Mouse (Mus musculus) gastrocnemius, postnatal 36 days (tissue): ENCODE results near the gene Cyb5r2. TPM values are rescaled to one million over a fixed set of nuclear protein-coding genes. Genes with fewer than 3 reads are reported as not detected.

Experiments
- DNase-seq, 2 experiments: peaks; one replicate each; pipeline ENCODE4 v3.0.0; 2022
- intact Hi-C: fragments of 180-260 bp; cut with DNase I; formaldehyde crosslinking; loops from one replicate; pipeline ENCODE4 v1.15.1; 2025
- total RNA-seq, 2 experiments: library from RNA; stranded (reverse); gene quantifications; 2 replicates each; pipeline ENCODE4 v1.2.3; 2021

Gene Cyb5r2
- total RNA-seq, 2 experiments from 2014 or later, result 0.23 to 0.30 TPM

- intact Hi-C loops, result no loop called here
- no peak for DNase-seq
Measured at GRCm38 (mm10) chr7:107730587-107730986, 27.2 kb downstream of the Cyb5r2 start.

DNA sequence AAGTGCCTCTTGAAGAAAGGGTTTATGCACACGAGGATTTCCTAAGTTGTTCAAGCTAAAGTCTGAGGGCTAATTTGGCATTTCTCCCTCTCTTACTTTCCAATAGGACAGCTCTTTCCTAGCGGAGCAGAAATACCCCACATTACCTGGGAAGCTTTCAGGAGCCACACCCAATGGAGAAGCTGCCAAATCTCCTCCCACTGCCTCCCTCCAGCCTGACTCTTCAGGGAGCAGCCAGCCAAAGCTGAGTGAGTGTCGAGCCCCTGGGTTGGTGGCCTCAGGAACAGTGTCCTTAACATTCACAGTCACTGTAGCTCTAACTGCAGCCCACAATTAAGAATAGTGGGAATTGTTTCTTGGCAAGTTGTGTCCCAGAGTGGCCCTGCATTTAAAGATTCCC is 30.3 kb downstream of the Cyb5r2 start:
- no peak for DNase-seq
- intact Hi-C loops, result no loop called here

DNA sequence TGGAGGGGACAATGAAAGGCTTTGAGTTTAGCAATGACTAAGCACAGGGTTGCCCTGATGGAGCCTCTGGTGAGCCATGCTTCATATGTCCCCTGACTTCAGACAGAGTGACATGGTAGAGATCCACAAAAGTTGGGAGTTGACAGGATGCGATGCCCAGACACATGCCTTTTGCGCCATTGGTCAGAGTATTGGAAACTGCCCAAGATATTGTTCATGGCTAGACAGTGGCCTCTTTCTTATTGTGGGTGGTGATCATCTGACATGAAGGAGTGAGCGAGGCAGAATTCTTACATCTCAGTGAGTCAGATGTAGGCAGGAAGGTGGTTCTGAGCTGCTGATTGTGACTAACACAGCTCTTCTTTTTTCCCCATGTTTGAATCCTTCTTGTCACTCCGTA is 35.3 kb downstream of the Cyb5r2 start:
- intact Hi-C loops, result no loop called here
- DNase-seq, result no peak

DNA sequence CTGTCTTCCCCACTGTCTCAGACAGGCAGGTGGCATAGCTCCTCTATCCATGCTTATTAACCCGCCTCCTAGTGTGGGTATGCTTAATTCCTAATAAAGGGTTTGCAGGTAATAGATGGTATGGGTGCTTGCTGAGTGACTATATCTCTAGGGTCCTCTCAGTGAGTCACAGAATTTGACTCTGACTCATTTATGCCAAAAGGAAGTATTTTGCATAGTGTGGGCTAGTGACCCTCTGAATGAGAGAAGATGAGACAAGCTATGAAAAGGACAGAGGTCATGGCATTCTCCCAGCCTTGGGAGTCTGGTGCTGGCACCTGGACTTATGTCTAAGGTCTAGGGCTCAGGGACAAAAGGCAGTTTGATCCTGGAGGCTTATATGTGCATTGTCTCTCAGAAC is 37.1 kb downstream of the Cyb5r2 start:
- DNase-seq, result no peak
- intact Hi-C loops, result no loop called here

DNA sequence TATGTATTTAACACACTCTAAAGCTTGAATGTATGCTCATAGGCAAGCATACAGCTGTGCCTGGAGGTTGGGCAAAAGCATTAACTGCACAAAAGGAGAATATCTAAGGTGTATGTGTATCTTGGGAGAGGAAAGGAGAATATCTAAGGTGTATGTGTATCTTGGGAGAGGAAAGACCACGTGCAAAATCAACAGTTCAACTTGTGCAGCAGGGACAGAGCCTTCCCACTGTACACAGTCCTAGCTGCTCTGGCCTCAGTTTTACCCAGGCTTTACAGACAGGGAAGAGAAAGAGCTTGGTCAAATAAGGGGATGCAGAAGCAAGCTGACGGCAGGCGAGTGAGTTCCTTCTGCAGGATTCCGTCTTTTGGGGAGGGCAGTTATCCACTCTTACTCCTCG is 43.8 kb downstream of the Cyb5r2 start:
- intact Hi-C loops, result no loop called here

GRCm38 (mm10) chr7:107712743-107713142 is 45.1 kb downstream of the Cyb5r2 start:
- intact Hi-C loops, result no loop called here
- no peak for DNase-seq

More for the DNA sequence above, 43.8 kb downstream of the Cyb5r2 start:
- DNase-seq, result no peak

GRCm38 (mm10) chr7:107708491-107709112 is 49.2 kb downstream of the Cyb5r2 start:
- DNase-seq, result peak; percentile 52 to 53
- intact Hi-C loops, result loop anchor here (2.0 kb wide), 1 partner anchor 48 kb away; no protein-coding TSS in a partner anchor

DNA sequence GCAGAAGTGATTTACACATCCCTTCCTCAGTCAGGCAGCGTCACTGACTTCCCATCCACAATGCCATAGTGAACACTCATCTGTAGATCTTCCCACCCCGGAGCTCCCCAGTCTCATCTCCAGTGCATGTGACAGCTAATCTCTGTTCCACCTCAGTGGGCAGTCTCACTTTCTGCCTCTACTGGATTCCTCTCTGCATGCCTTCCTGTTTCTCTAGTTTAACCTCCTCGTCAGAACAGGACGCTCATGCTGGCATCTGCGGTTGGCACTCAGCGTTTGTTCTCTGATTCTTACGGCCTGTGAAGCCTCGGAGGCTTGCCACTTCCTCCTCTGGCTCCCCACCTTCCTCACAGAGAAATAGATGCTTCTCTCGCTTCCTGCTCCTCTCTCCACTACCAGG is 50.2 kb downstream of the Cyb5r2 start:
- no peak for DNase-seq
- intact Hi-C loops, result loop anchor here (2.0 kb wide), 1 partner anchor 47 kb away; no protein-coding TSS in a partner anchor

- DNase-seq, result no peak
- intact Hi-C loops, result no loop called here
Measured at GRCm38 (mm10) chr7:107705941-107706340, 51.9 kb downstream of the Cyb5r2 start.

DNA sequence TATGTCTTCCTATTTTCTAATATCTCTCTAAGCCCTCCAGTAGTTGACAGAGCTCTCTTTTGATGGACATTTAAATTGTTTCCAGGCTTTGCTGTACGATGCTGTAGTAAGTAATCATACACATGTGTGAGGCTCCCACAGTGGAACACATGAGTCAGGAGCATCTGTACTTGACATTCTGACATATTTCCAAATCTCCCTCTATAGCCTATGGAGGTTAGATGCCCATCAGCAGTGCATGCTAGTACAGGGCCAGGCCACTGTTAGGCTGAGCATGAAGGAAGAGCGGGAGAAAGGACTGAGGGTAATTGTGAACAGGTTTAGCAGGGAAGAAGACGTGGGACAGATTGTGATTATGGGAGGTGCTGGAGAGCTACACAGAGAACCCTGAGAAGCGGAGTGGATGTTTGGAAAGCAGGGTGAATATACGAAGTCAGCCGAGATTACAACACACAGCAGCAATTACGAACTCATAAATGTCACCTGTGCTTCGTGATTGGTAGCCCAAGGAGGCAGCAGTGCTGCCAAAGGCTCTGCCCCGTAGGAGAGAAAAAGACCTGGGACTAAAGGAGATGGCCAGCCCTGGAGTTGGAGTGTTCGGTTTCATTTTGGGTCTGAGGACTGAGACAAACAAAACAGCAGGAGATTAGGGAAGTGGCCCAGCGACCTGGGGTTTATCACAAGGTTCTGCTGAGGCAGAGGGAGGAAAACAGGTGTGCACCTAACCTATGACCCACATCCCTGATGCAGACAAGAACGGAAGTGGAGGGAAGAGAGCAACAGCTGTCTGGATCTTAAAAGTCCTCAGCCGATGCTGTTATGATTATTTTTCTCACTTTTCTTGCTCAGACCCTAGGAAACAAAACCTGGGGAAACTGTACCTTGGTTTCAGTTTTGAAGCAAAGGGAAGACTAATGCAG is 55.1 kb downstream of the Cyb5r2 start:
- DNase-seq, result no peak
- intact Hi-C loops, result no loop called here

DNA sequence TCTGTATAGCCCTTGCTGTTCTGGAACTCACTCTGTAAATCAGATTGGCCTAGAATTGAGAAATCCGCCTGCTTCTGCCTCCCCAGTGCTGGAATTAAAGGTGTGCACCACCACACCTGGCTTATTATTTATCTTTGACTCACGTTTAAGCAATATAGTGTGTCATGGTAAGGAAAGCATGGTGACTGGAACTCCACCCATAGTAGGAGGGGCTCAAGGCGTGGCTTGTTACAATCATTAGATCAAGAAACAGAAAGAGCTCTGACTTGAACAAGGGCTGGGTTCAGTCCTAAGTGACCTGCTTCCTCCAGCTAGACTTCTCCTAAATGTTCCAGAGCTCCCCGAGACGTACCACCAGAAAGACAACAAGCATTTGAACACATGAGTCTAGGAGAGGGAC is 57.2 kb downstream of the Cyb5r2 start:
- intact Hi-C loops, result no loop called here
- no peak for DNase-seq

DNA sequence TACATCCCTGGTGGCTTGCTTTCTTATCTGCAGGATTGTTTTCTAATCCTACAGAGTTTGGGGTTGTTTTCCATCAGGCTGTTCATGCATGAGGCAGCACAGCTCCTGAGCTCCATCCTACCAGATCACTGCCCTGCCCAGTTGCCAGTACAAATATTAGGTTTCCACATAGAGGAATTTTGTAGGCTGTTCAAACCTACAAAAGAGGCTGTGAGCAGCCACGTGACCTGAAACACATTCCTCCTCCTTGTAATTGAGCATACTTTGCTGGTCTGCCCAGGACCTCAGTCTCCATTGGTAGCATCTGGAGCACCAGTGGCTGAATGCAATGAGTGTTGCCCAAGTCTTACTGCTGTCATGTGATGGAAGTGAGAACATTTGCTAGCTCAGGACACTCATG is 57.9 kb downstream of the Cyb5r2 start:
- no peak for DNase-seq
- intact Hi-C loops, result no loop called here

Other genes with a start within 250 kb of the Cyb5r2 start
- 1 to 10 TPM; 1.8 to 2.3 TPM for gene Olfml1, start 190.6 kb downstream of the Cyb5r2 start, total RNA-seq
- 10 to 100 TPM in 1 of 2 experiments, 1 to 10 TPM in 1; 9.4 to 12.0 TPM for gene Ppfibp2, start 162.8 kb downstream of the Cyb5r2 start, total RNA-seq
- not detected for gene 5330417H12Rik, start 132.9 kb downstream of the Cyb5r2 start, total RNA-seq
- gene Ovch2, start 43.2 kb upstream of the Cyb5r2 start, total RNA-seq, result not detected
- not detected for gene Olfr467, start 54.2 kb upstream of the Cyb5r2 start, total RNA-seq
- gene Olfr469, start 67.5 kb upstream of the Cyb5r2 start, total RNA-seq, result not detected
- not detected for gene Olfr470, start 89.5 kb upstream of the Cyb5r2 start, total RNA-seq
- not detected for gene Olfr472, start 139.9 kb upstream of the Cyb5r2 start, total RNA-seq
- gene Olfr473, start 172.4 kb upstream of the Cyb5r2 start, total RNA-seq, result not detected
- not detected for gene Olfr474, start 196.6 kb upstream of the Cyb5r2 start, total RNA-seq
- gene Olfr476, start 206.8 kb upstream of the Cyb5r2 start, total RNA-seq, result not detected
- not detected for gene Olfr477, start 228.7 kb upstream of the Cyb5r2 start, total RNA-seq